Mouse (Mus musculus) cerebellum, postnatal 25 days (tissue): ENCODE results near the gene Gpr61.
A peak's percentile ranks its signal among the peaks of the same experiment; 100 is the strongest.

Source experiments
- DNase-seq, 2 experiments: peaks; one replicate each; pipeline ENCODE4 v3.0.0; 2021; ENCODE audit warnings: mixed read lengths in 2 of 2

Gene Gpr61

GRCm38 (mm10) chr3:108178756-108179715 is 24.4 kb upstream of the Gpr61 start:
- DNase-seq = no peak

GRCm38 (mm10) chr3:108174672-108175531 is 20.2 kb upstream of the Gpr61 start:
- DNase-seq = peak; percentile 55 to 67

GRCm38 (mm10) chr3:108169199-108169598 is 14.5 kb upstream of the Gpr61 start:
- no peak for DNase-seq

- DNase-seq = no peak
Observed at GRCm38 (mm10) chr3:108167499-108167898, 12.8 kb upstream of the Gpr61 start.

- DNase-seq = no peak
Observed at GRCm38 (mm10) chr3:108166486-108167211, 12.0 kb upstream of the Gpr61 start.

- peak in 1 of 2 experiments; percentile 32 for DNase-seq
Observed at GRCm38 (mm10) chr3:108165532-108166315, 11.0 kb upstream of the Gpr61 start.

GRCm38 (mm10) chr3:108164807-108165206 is 10.1 kb upstream of the Gpr61 start:
- DNase-seq = peak; percentile 89 to 91

- DNase-seq = no peak
Observed at GRCm38 (mm10) chr3:108164091-108164490, 9.4 kb upstream of the Gpr61 start.

- DNase-seq = no peak
Observed at GRCm38 (mm10) chr3:108158383-108159037, 3.8 kb upstream of the Gpr61 start.

- no peak for DNase-seq
Observed at GRCm38 (mm10) chr3:108152290-108152689, 2.4 kb downstream of the Gpr61 start.

- DNase-seq = peak; percentile 86 to 93
Observed at GRCm38 (mm10) chr3:108147386-108148235, 7.1 kb downstream of the Gpr61 start.

- no peak for DNase-seq
Observed at GRCm38 (mm10) chr3:108146671-108147070, 8.0 kb downstream of the Gpr61 start.

- peak; percentile 91 to 94 for DNase-seq
Observed at GRCm38 (mm10) chr3:108145534-108146445, 8.9 kb downstream of the Gpr61 start, which contains the start of gene Gnai3. Gnai3 (minus strand) TSS chr3:108146146.

- DNase-seq = no peak
Observed at GRCm38 (mm10) chr3:108140786-108141185, 13.9 kb downstream of the Gpr61 start.

GRCm38 (mm10) chr3:108139113-108139512 is 15.6 kb downstream of the Gpr61 start:
- no peak for DNase-seq

- peak in 1 of 2 experiments; percentile 30 for DNase-seq
Observed at GRCm38 (mm10) chr3:108134701-108135100, 20.0 kb downstream of the Gpr61 start.

GRCm38 (mm10) chr3:108132484-108132883 is 22.2 kb downstream of the Gpr61 start:
- no peak for DNase-seq

GRCm38 (mm10) chr3:108131821-108132220 is 22.9 kb downstream of the Gpr61 start:
- DNase-seq = no peak

GRCm38 (mm10) chr3:108131216-108131615 is 23.5 kb downstream of the Gpr61 start:
- DNase-seq = no peak
